Mouse (Mus musculus) C3H10T1/2 (cell line): ENCODE measurements around the gene Cd163l1. TPM values are rescaled to one million over a fixed set of nuclear protein-coding genes. Genes with fewer than 3 reads are reported as not detected.

Source experiments
- polyA plus RNA-seq, 2 experiments: library from polyadenylated mRNA; unstranded; fragments of >200 nt; fragmentation: generic; extraction: Trizol; gene quantifications; one replicate each; pipeline ENCODE4 v1.2.1; 2012; ENCODE audit warnings: missing spikeins in 2 of 2

Cd163l1 gene
- polyA plus RNA-seq: not detected

GRCm38 (mm10) chr7:140217967-140218366 lies at the start of gene Cd163l1:
Cd163l1 (plus strand) TSS chr7:140218267.

GRCm38 (mm10) chr7:140172936-140173335 lies 45.1 kb upstream of the Cd163l1 start, which contains the start of gene Olfr523:
Olfr523 (plus strand) TSS chr7:140173217.

GRCm38 (mm10) chr7:140205864-140206263 lies 12.2 kb upstream of the Cd163l1 start, which contains the start of gene Olfr524:
Olfr524 (minus strand) TSS chr7:140205964.

GRCm38 (mm10) chr7:140247216-140247615 lies 29.1 kb downstream of the Cd163l1 start, which contains the start of gene 5830411N06Rik:
5830411N06Rik (plus strand) TSS chr7:140247284.

Other genes with a start within 250 kb of the Cd163l1 start
- gene 6430531B16Rik, start 239.5 kb upstream of the Cd163l1 start, polyA plus RNA-seq: under 1 TPM; 0.02 to 0.17 TPM
- 1 to 10 TPM in 1 of 2 experiments, under 1 TPM in 1; 0.67 to 1.6 TPM for gene Adam8, start 225.7 kb upstream of the Cd163l1 start, polyA plus RNA-seq
- 10 to 100 TPM; 29.3 to 41.1 TPM for gene Zfp511, start 181.9 kb upstream of the Cd163l1 start, polyA plus RNA-seq
- gene Tubgcp2, start 181.6 kb upstream of the Cd163l1 start, polyA plus RNA-seq: 10 to 100 TPM; 21.3 to 28.3 TPM
- gene Msx3, start 169.2 kb upstream of the Cd163l1 start, polyA plus RNA-seq: not detected
- not detected for gene Caly, start 135.7 kb upstream of the Cd163l1 start, polyA plus RNA-seq
- gene Prap1, start 124.9 kb upstream of the Cd163l1 start, polyA plus RNA-seq: not detected
- gene Fuom, start 115.8 kb upstream of the Cd163l1 start, polyA plus RNA-seq: 1 to 10 TPM in 1 of 2 experiments, under 1 TPM in 1; 0.11 to 1.5 TPM
- 10 to 100 TPM; 12.0 to 15.9 TPM for gene Paox, start 102.5 kb upstream of the Cd163l1 start, polyA plus RNA-seq
- 10 to 100 TPM; 29.4 to 89.8 TPM for gene Echs1, start 101.8 kb upstream of the Cd163l1 start, polyA plus RNA-seq
- 10 to 100 TPM in 1 of 2 experiments, 1 to 10 TPM in 1; 9.2 to 11.8 TPM for gene Mtg1, start 80.7 kb upstream of the Cd163l1 start, polyA plus RNA-seq
- not detected for gene Sprn, start 63.4 kb upstream of the Cd163l1 start, polyA plus RNA-seq
- gene Olfr522, start 53.5 kb upstream of the Cd163l1 start, polyA plus RNA-seq: not detected
- not detected for gene Olfr523, start 45.0 kb upstream of the Cd163l1 start, polyA plus RNA-seq
- not detected for gene Olfr524, start 12.3 kb upstream of the Cd163l1 start, polyA plus RNA-seq
- gene 5830411N06Rik, start 29.0 kb downstream of the Cd163l1 start, polyA plus RNA-seq: not detected
- not detected for gene Olfr525, start 102.6 kb downstream of the Cd163l1 start, polyA plus RNA-seq
- gene Olfr527, start 115.8 kb downstream of the Cd163l1 start, polyA plus RNA-seq: not detected
- gene Olfr60, start 143.4 kb downstream of the Cd163l1 start, polyA plus RNA-seq: not detected
- gene Olfr530, start 158.1 kb downstream of the Cd163l1 start, polyA plus RNA-seq: not detected
- gene Olfr531, start 184.7 kb downstream of the Cd163l1 start, polyA plus RNA-seq: not detected
- gene Olfr532, start 203.4 kb downstream of the Cd163l1 start, polyA plus RNA-seq: not detected
- gene Olfr533, start 245.1 kb downstream of the Cd163l1 start, polyA plus RNA-seq: not detected